In genomic region chr15:12858645-12859044, GRCm38 (mm10) we compare ENCODE assay signal across 23 mouse cellular contexts. TPM values are rescaled to one million over a fixed set of nuclear protein-coding genes. Genes with fewer than 3 reads are reported as not detected.
DNase-seq lines count a peak whose midpoint lies in the region; ATAC-seq lines count a peak whose summit lies in the region.
"Had no signal": no experiment of that assay in that cellular context is flagged by ENCODE, and none has a peak within 500 bp of the region (broad histone marks: within the 10 kb centered on the region; RNA-seq: fewer than 3 reads in every experiment).

No protein-coding gene starts in this region.

- peaks cover 17% of the 10 kb centered on the region; the same call in 1 of the 2 replicates for H3K4me1 ChIP-seq in liver, embryonic 11.5 days (replicated peaks; ENCODE audit: control insufficient read depth, insufficient read depth, low read length)
- peaks cover 25% of the 10 kb centered on the region for H3K4me1 ChIP-seq in liver, embryonic 15.5 days (replicated peaks)
- H3K4me1 ChIP-seq: embryonic facial prominence, embryonic 15.5 days; forebrain, embryonic 12.5 days; hindbrain, embryonic 12.5 days had no signal

- DNase-seq in liver, embryonic 11.5 days (ENCODE audit: low spot score): no peak
- DNase-seq in liver: no peak
- DNase-seq in lung, adult 18-20 months: no peak
- DNase-seq in adrenal gland, postnatal 10 days: no peak
- no peak for DNase-seq in heart, postnatal 10 days
- DNase-seq: adrenal gland, adult 8-10 months; cerebellum, adult 18-20 months; cerebellum, adult 9-11 months; embryo, embryonic 11 days; gastrocnemius, postnatal 36 days; heart, adult 18-20 months; heart, postnatal 4 days had no signal

- intact Hi-C loops in heart, postnatal 10 days (cut with DNase I): no loop called here

- H3K27ac ChIP-seq in liver, embryonic 11.5 days (ENCODE audit: low read depth, low read length): peak overlapping the region; percentile 78
- H3K27ac ChIP-seq in liver, embryonic 15.5 days (replicated peaks): peak overlapping the region; percentile 80
- H3K27ac ChIP-seq: embryonic facial prominence, embryonic 15.5 days; forebrain, embryonic 12.5 days; hindbrain, embryonic 12.5 days had no signal

- H3K4me2 ChIP-seq in liver, embryonic 11.5 days: peak overlapping the region; percentile 38
- peak overlapping the region; percentile 44 for H3K4me2 ChIP-seq in liver, embryonic 15.5 days
- H3K4me2 ChIP-seq: embryonic facial prominence, embryonic 15.5 days; forebrain, embryonic 12.5 days; heart, embryonic 11.5 days; hindbrain, embryonic 12.5 days had no signal

- H3K9me3 ChIP-seq in liver, embryonic 11.5 days (ENCODE audit: control insufficient read depth, low read length): no peaks in the 10 kb centered on the region
- H3K9me3 ChIP-seq in liver, embryonic 15.5 days (replicated peaks): no peaks in the 10 kb centered on the region
- H3K9me3 ChIP-seq: embryonic facial prominence, embryonic 15.5 days; forebrain, embryonic 12.5 days; hindbrain, embryonic 12.5 days had no signal

- ATAC-seq in liver, embryonic 11.5 days (replicated peaks; ENCODE audit: low FRiP score): peak; percentile 65; the same call in 1 of the 2 replicates
- peak; percentile 59 for ATAC-seq in erythroid progenitor cell, adult 5-6 weeks (replicated peaks; ENCODE audit: low FRiP score, poor library complexity, severe bottlenecking)
- ATAC-seq in liver, embryonic 15.5 days (ENCODE audit: insufficient read depth): peak; percentile 72
- ATAC-seq in megakaryocyte-erythroid progenitor cell, adult 5-6 weeks (replicated peaks; ENCODE audit: low FRiP score, low TSS enrichment, poor library complexity, severe bottlenecking): peak; percentile 58
- ATAC-seq: hindbrain, embryonic 16.5 days; inflammation-experienced regulatory T-cells, adult 6 months; intestine, postnatal 0 days had no signal

- peak overlapping the region; percentile 32 for H3K9ac ChIP-seq in liver, embryonic 11.5 days (ENCODE audit: low read depth, low read length)
- H3K9ac ChIP-seq in liver, embryonic 15.5 days: no peak overlapping the region
- H3K9ac ChIP-seq: embryonic facial prominence, embryonic 15.5 days; forebrain, embryonic 12.5 days; hindbrain, embryonic 12.5 days had no signal

- H3K36me3 ChIP-seq in liver, embryonic 11.5 days (ENCODE audit: control insufficient read depth, insufficient read depth, low read length): peaks cover 32% of the 10 kb centered on the region; the same call in 1 of the 2 replicates
- peaks cover 77% of the 10 kb centered on the region for H3K36me3 ChIP-seq in liver, embryonic 15.5 days (replicated peaks)

- 69% methylated on average over 3 of the region's 3 CpGs for WGBS in liver, embryonic 11.5 days
- 39% methylated on average over 3 of the region's 3 CpGs for WGBS in liver, embryonic 15.5 days (ENCODE audit: insufficient replicate concordance)

- H3K4me3 ChIP-seq in liver, embryonic 11.5 days (ENCODE audit: low read depth, low read length): no peak overlapping the region
- H3K4me3 ChIP-seq in liver, embryonic 15.5 days (replicated peaks): no peak overlapping the region
- H3K4me3 ChIP-seq: embryonic facial prominence, embryonic 15.5 days; forebrain, embryonic 12.5 days; hindbrain, embryonic 12.5 days had no signal

- no peaks in the 10 kb centered on the region for H3K27me3 ChIP-seq in liver, embryonic 11.5 days (replicated peaks; ENCODE audit: control insufficient read depth, insufficient read depth, low read length)
- no peaks in the 10 kb centered on the region for H3K27me3 ChIP-seq in liver, embryonic 15.5 days
- H3K27me3 ChIP-seq: CH12.LX; embryonic facial prominence, embryonic 15.5 days; forebrain, embryonic 12.5 days; hindbrain, embryonic 12.5 days had no signal

RNA-seq across cellular contexts. Expression of gene Drosha, which starts 34.0 kb away (rescaled TPM):
- polyA plus RNA-seq in liver, embryonic 11.5 days (2014; fragmentation: Nextera tagmentation; extraction: Ambion mirVana): 50.4 and 52.2 TPM in 2 replicates
- total RNA-seq in erythroid progenitor cell, adult 5-6 weeks (2015; ENCODE audit: low replicate concordance): 22.7 and 33.5 TPM in 2 replicates
- total RNA-seq in erythroid progenitor cell, adult 5-6 weeks (2017; ENCODE audit: low replicate concordance): 22.1 and 37.8 TPM in 2 replicates
- polyA plus RNA-seq in liver, embryonic 15.5 days (2015; fragmentation: Nextera tagmentation; extraction: Ambion mirVana): 11.1 and 11.2 TPM in 2 replicates
- 60.3 and 69.9 TPM in 2 replicates for total RNA-seq in megakaryocyte-erythroid progenitor cell, adult 5-6 weeks (2014; fragmentation: Nextera tagmentation)
- 24.3 and 32.3 TPM in 2 replicates for total RNA-seq in megakaryocyte-erythroid progenitor cell, adult 5-6 weeks (2017)
- 10 to 100 TPM; 26.0 to 36.2 TPM for total RNA-seq in adrenal gland, postnatal 10 days (2021)
- total RNA-seq in heart, postnatal 10 days (2021): 10 to 100 TPM; 31.2 to 33.5 TPM

RNA-seq across cellular contexts. Expression of gene 6030458C11Rik, which starts 34.2 kb away (rescaled TPM):
- polyA plus RNA-seq in liver, embryonic 11.5 days (2014; fragmentation: Nextera tagmentation; extraction: Ambion mirVana): 54.8 and 60.1 TPM in 2 replicates
- 39.4 and 44.7 TPM in 2 replicates for total RNA-seq in erythroid progenitor cell, adult 5-6 weeks (2015; ENCODE audit: low replicate concordance)
- 37.5 and 39.1 TPM in 2 replicates for total RNA-seq in erythroid progenitor cell, adult 5-6 weeks (2017; ENCODE audit: low replicate concordance)
- polyA plus RNA-seq in liver, embryonic 15.5 days (2015; fragmentation: Nextera tagmentation; extraction: Ambion mirVana): 23.9 and 25.4 TPM in 2 replicates
- total RNA-seq in megakaryocyte-erythroid progenitor cell, adult 5-6 weeks (2014; fragmentation: Nextera tagmentation): 57.4 and 67.7 TPM in 2 replicates
- total RNA-seq in megakaryocyte-erythroid progenitor cell, adult 5-6 weeks (2017): 37.9 and 46.0 TPM in 2 replicates
- 10 to 100 TPM; 13.8 to 15.4 TPM for total RNA-seq in adrenal gland, postnatal 10 days (2021)
- 10 to 100 TPM; 14.7 to 16.6 TPM for total RNA-seq in heart, postnatal 10 days (2021)
